In the genomic region with DNA sequence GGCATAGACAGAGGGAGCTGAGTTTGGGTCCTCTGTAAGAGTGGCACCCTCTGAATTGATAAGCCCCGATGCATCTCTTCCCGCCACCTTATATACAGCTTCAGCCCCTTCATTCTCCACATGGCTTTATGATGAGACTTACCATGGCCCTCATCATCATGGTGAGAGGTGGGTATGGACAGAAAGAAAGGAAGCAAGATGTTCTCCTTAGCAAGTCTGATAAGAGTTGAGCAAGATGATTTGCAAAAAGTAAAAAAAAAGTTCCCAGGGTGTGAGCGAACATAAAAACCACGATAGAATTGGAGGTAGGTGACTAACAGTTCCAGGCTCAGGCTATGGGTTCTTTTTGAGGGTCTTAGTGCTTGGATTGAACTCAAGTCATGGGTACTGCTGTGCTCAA, we compare ENCODE assay signal across 15 mouse cellular contexts. TPM values are rescaled to one million over a fixed set of nuclear protein-coding genes. Genes with fewer than 3 reads are reported as not detected.
DNase-seq lines count a peak whose midpoint lies in the region; ATAC-seq lines count a peak whose summit lies in the region.
"Had no signal": no experiment of that assay in that cellular context is flagged by ENCODE, and none has a peak within 500 bp of the region (broad histone marks: within the 10 kb centered on the region; RNA-seq: fewer than 3 reads in every experiment).

No protein-coding gene starts in this region.

- no peaks in the 10 kb centered on the region for H3K9me3 ChIP-seq in liver, embryonic 15.5 days (replicated peaks)
- H3K9me3 ChIP-seq in midbrain, embryonic 16.5 days (replicated peaks; ENCODE audit: control insufficient read depth, low read length, poor library complexity, severe bottlenecking), result no peaks in the 10 kb centered on the region

- H3K4me2 ChIP-seq in liver, embryonic 15.5 days, result peak overlapping the region; percentile 55
- no peak overlapping the region for H3K4me2 ChIP-seq in midbrain, embryonic 16.5 days (ENCODE audit: low read length)
- H3K4me2 ChIP-seq: lung, embryonic 14.5 days had no signal

- peak; percentile 38 for DNase-seq in CD4-positive, CD25-positive, alpha-beta regulatory T cell, adult 2 months (ENCODE audit: low read depth, low spot score)
- DNase-seq in 416B (ENCODE audit: low read depth), result peak; percentile 80
- DNase-seq in c-Kit-positive CD71-positive TER-119-positive erythroid progenitor cells, embryonic 14.5 days (ENCODE audit: low spot score), result peak; percentile 63
- no peak for DNase-seq in spleen, adult 12 weeks (ENCODE audit: low spot score)
- no peak for DNase-seq in left cerebral cortex, postnatal 36 days (ENCODE audit: low spot score in 2 of 2)
- DNase-seq: cerebellum, adult 9-10 months; embryo, embryonic 11 days; gastrocnemius, postnatal 14 days; heart, postnatal 36 days; layer of hippocampus, adult 9-11 months; lung, embryonic 14.5 days had no signal

- peak overlapping the region; percentile 26 for H3K4me3 ChIP-seq in liver, embryonic 15.5 days (replicated peaks)
- no peak overlapping the region for H3K4me3 ChIP-seq in midbrain, embryonic 16.5 days (ENCODE audit: low read depth, low read length)

- peaks cover 83% of the 10 kb centered on the region for H3K4me1 ChIP-seq in liver, embryonic 15.5 days (replicated peaks)
- no peaks in the 10 kb centered on the region for H3K4me1 ChIP-seq in midbrain, embryonic 16.5 days (ENCODE audit: control insufficient read depth, insufficient read depth, low read length)

- intact Hi-C loops in left cerebral cortex, postnatal 36 days (cut with DNase I), result no loop called here

- no peak for ATAC-seq in CD4-positive, CD25-positive, alpha-beta regulatory T cell, adult 4 months
- ATAC-seq in liver, embryonic 15.5 days (ENCODE audit: insufficient read depth), result peak; percentile 25
- ATAC-seq in midbrain, embryonic 16.5 days, result no peak
- ATAC-seq: Patski had no signal

- H3K36me3 ChIP-seq in liver, embryonic 15.5 days (replicated peaks), result 0 out of 2 replicates have a peak, but pooled peaks cover 2% of the 10 kb centered on the region
- H3K36me3 ChIP-seq in midbrain, embryonic 16.5 days (ENCODE audit: control insufficient read depth, insufficient read depth, low read length), result no peaks in the 10 kb centered on the region

- peak overlapping the region; percentile 46 for H3K9ac ChIP-seq in liver, embryonic 15.5 days
- H3K9ac ChIP-seq in midbrain, embryonic 16.5 days (ENCODE audit: low read depth, low read length), result no peak overlapping the region
- H3K9ac ChIP-seq: lung, embryonic 14.5 days had no signal

- H3K27me3 ChIP-seq in liver, embryonic 15.5 days, result no peaks in the 10 kb centered on the region
- H3K27me3 ChIP-seq in midbrain, embryonic 16.5 days (ENCODE audit: control insufficient read depth, insufficient read depth, low read depth, low read length), result no peaks in the 10 kb centered on the region
- H3K27me3 ChIP-seq: Patski had no signal

- H3K27ac ChIP-seq in liver, embryonic 15.5 days (replicated peaks), result peak overlapping the region; percentile 86
- no peak overlapping the region for H3K27ac ChIP-seq in midbrain, embryonic 16.5 days (ENCODE audit: low read length)

- 17% methylated on average over 4 of the region's 4 CpGs for WGBS in liver, embryonic 15.5 days (ENCODE audit: insufficient replicate concordance)
- WGBS in midbrain, embryonic 16.5 days, result 97% methylated on average over 4 of the region's 4 CpGs

RNA-seq across cellular contexts. Expression of a gene that starts 10.0 kb away (rescaled TPM):
- 10 to 100 TPM; 25.4 to 31.5 TPM for polyA plus RNA-seq in CD4-positive, CD25-positive, alpha-beta regulatory T cell, adult 4 months (2017; shearing (Covaris generic))
- polyA plus RNA-seq in liver, embryonic 15.5 days (2015; fragmentation: Nextera tagmentation; extraction: Ambion mirVana), result 67.8 and 89.3 TPM in 2 replicates
- 2.8 and 4.8 TPM in 2 replicates for polyA plus RNA-seq in midbrain, embryonic 16.5 days (2015; fragmentation: Nextera tagmentation; extraction: Ambion mirVana)
- total RNA-seq in left cerebral cortex, postnatal 36 days (2021), result 1 to 10 TPM; 1.7 to 3.9 TPM

RNA-seq across cellular contexts. Expression of a gene that starts 10.4 kb away (rescaled TPM):
- polyA plus RNA-seq in CD4-positive, CD25-positive, alpha-beta regulatory T cell, adult 4 months (2017; shearing (Covaris generic)), result 10 to 100 TPM; 12.5 to 18.4 TPM
- 17.1 and 18.2 TPM in 2 replicates for polyA plus RNA-seq in liver, embryonic 15.5 days (2015; fragmentation: Nextera tagmentation; extraction: Ambion mirVana)
- polyA plus RNA-seq in midbrain, embryonic 16.5 days (2015; fragmentation: Nextera tagmentation; extraction: Ambion mirVana), result 30.7 and 31.2 TPM in 2 replicates
- 100 to 1,000 TPM in 1 of 2 experiments, 10 to 100 TPM in 1; 90.8 to 101 TPM for total RNA-seq in left cerebral cortex, postnatal 36 days (2021)

RNA-seq across cellular contexts. Expression of a gene that starts 14.2 kb away (rescaled TPM):
- polyA plus RNA-seq in CD4-positive, CD25-positive, alpha-beta regulatory T cell, adult 4 months (2017; shearing (Covaris generic)), result 1 to 10 TPM; 6.6 to 7.9 TPM
- polyA plus RNA-seq in liver, embryonic 15.5 days (2015; fragmentation: Nextera tagmentation; extraction: Ambion mirVana), result 6.3 and 6.8 TPM in 2 replicates
- polyA plus RNA-seq in midbrain, embryonic 16.5 days (2015; fragmentation: Nextera tagmentation; extraction: Ambion mirVana), result 48.7 and 54.9 TPM in 2 replicates
- total RNA-seq in left cerebral cortex, postnatal 36 days (2021), result 10 to 100 TPM; 18.6 to 19.4 TPM

RNA-seq across cellular contexts. Expression of a gene that starts 14.3 kb away (rescaled TPM):
- 100 to 1,000 TPM; 819 to 912 TPM for polyA plus RNA-seq in CD4-positive, CD25-positive, alpha-beta regulatory T cell, adult 4 months (2017; shearing (Covaris generic))
- polyA plus RNA-seq in liver, embryonic 15.5 days (2015; fragmentation: Nextera tagmentation; extraction: Ambion mirVana), result 9.4 and 9.7 TPM in 2 replicates
- polyA plus RNA-seq in midbrain, embryonic 16.5 days (2015; fragmentation: Nextera tagmentation; extraction: Ambion mirVana), result 14.3 and 15.5 TPM in 2 replicates
- total RNA-seq in left cerebral cortex, postnatal 36 days (2021), result 1 to 10 TPM; 3.2 to 5.6 TPM

RNA-seq across cellular contexts. Expression of a gene that starts 22.8 kb away (rescaled TPM):
- polyA plus RNA-seq in CD4-positive, CD25-positive, alpha-beta regulatory T cell, adult 4 months (2017; shearing (Covaris generic)), result 10 to 100 TPM; 39.7 to 51.9 TPM
- polyA plus RNA-seq in liver, embryonic 15.5 days (2015; fragmentation: Nextera tagmentation; extraction: Ambion mirVana), result 18.0 and 21.5 TPM in 2 replicates
- 76.1 and 85.7 TPM in 2 replicates for polyA plus RNA-seq in midbrain, embryonic 16.5 days (2015; fragmentation: Nextera tagmentation; extraction: Ambion mirVana)
- total RNA-seq in left cerebral cortex, postnatal 36 days (2021), result 10 to 100 TPM; 81.4 to 89.5 TPM

Comparison
In these comparisons a context has a peak if more than half of its experiments do, and no peak if none do; other contexts are left out.
1. DNase-seq: peak in CD4-positive, CD25-positive, alpha-beta regulatory T cell, adult 2 months (single experiment), 416B (single experiment) and c-Kit-positive CD71-positive TER-119-positive erythroid progenitor cells, embryonic 14.5 days (single experiment); none in spleen, adult 12 weeks (single experiment) and left cerebral cortex, postnatal 36 days (0 of 2).